8 mouse cellular contexts compared by ENCODE assay signal in the genomic region with DNA sequence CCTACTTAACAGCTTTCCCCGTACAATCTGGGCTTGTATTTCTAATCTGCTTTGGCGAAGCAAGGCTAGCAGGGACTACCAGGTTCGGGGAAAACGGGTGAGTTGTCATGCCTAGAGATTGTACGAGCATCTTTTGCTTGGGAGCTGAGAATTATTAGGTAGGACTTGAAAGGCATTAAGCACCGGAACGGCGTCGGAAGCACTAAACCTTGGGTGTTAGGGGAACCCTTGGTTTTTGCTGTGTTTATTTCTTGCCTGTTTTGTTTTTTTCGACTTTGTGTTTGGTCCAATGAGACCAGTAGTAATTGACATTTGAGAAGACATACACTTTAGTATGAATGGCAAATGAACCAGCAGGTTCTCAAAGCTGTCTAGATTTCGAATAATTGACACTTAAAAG. TPM values are rescaled to one million over a fixed set of nuclear protein-coding genes. Genes with fewer than 3 reads are reported as not detected.
DNase-seq lines count a peak whose midpoint lies in the region; ATAC-seq and TF ChIP-seq lines count a peak whose summit lies in the region.

No protein-coding gene starts in this region.

- peak overlapping the region; percentile 100 for H3K9ac ChIP-seq in embryonic facial prominence, embryonic 14.5 days (ENCODE audit: low read depth, low read length)
- peak overlapping the region; percentile 100 for H3K9ac ChIP-seq in intestine, postnatal 0 days (ENCODE audit: low read depth, low read length)

- H3K36me3 ChIP-seq in embryonic facial prominence, embryonic 14.5 days (ENCODE audit: control insufficient read depth, insufficient read depth, low read length): no peaks in the 10 kb centered on the region
- H3K36me3 ChIP-seq in intestine, postnatal 0 days (ENCODE audit: control insufficient read depth, insufficient read depth): no peaks in the 10 kb centered on the region

- H3K27ac ChIP-seq in embryonic facial prominence, embryonic 14.5 days (replicated peaks; ENCODE audit: low read depth, low read length): peak overlapping the region; percentile 100
- H3K27ac ChIP-seq in intestine, postnatal 0 days (ENCODE audit: low read depth, low read length): peak overlapping the region; percentile 100
- H3K27ac ChIP-seq in olfactory bulb, adult 2 months (ENCODE audit: insufficient read depth, low read depth, low read length): no peak overlapping the region

- peak overlapping the region; percentile 77 for H3K4me2 ChIP-seq in embryonic facial prominence, embryonic 14.5 days (ENCODE audit: low read depth, low read length)
- peak overlapping the region; percentile 79 for H3K4me2 ChIP-seq in intestine, postnatal 0 days (replicated peaks; ENCODE audit: low read depth)

- WGBS in lung, adult 2 months: 1% methylated on average over 11 of the region's 11 CpGs
- 4% methylated on average over 11 of the region's 11 CpGs for WGBS in embryonic facial prominence, embryonic 14.5 days
- 2% methylated on average over 11 of the region's 11 CpGs for whole genome bisulfite sequencing in intestine, postnatal 0 days
- under 1% methylated on average over 11 of the region's 11 CpGs for WGBS in olfactory bulb, adult 2 months

- no peak for TF ChIP-seq CTCF in lung, adult 2 months (IDR thresholded peaks at IDR 0.05; ENCODE audit: insufficient read depth, low read length)
- no peak for TF ChIP-seq CTCF in intestine, postnatal 0 days (IDR thresholded peaks at IDR 0.05; ENCODE audit: low read depth)
- no peak for TF ChIP-seq CTCF in olfactory bulb, adult 2 months (IDR thresholded peaks at IDR 0.05; ENCODE audit: insufficient read depth, low read depth, low read length)

- ATAC-seq in embryonic facial prominence, embryonic 14.5 days (ENCODE audit: low read depth): no peak
- no peak for ATAC-seq in intestine, postnatal 0 days

- TF ChIP-seq POLR2A in lung, adult 2 months (IDR thresholded peaks at IDR 0.05; ENCODE audit: borderline replicate concordance, extremely low read depth, low read depth, low read length): no peak
- TF ChIP-seq POLR2A in olfactory bulb, adult 2 months (IDR thresholded peaks at IDR 0.05; ENCODE audit: insufficient read depth, low read depth, low read length): no peak

- DNase-seq in lung, adult 2 months: no peak
- DNase-seq in lung, postnatal 36 days: no peak
- DNase-seq in embryonic facial prominence, embryonic 14.5 days (ENCODE audit: low spot score): no peak
- no peak for DNase-seq in adrenal gland, postnatal 25 days
- no peak for DNase-seq in layer of hippocampus, adult 11-12 months (ENCODE audit: low spot score)
- DNase-seq in kidney, postnatal 36 days: no peak

- peaks cover 16% of the 10 kb centered on the region for H3K4me1 ChIP-seq in lung, adult 2 months (ENCODE audit: control insufficient read depth, insufficient read depth, low read length)
- peaks cover 41% of the 10 kb centered on the region for H3K4me1 ChIP-seq in embryonic facial prominence, embryonic 14.5 days (ENCODE audit: control insufficient read depth, insufficient read depth, low read length)
- H3K4me1 ChIP-seq in intestine, postnatal 0 days (replicated peaks; ENCODE audit: control insufficient read depth, insufficient read depth, low read length): no peaks in the 10 kb centered on the region; the same call in 1 of the 2 replicates
- no peaks in the 10 kb centered on the region for H3K4me1 ChIP-seq in olfactory bulb, adult 2 months (ENCODE audit: control insufficient read depth, insufficient read depth, low read length)

- no peaks in the 10 kb centered on the region for H3K9me3 ChIP-seq in embryonic facial prominence, embryonic 14.5 days (ENCODE audit: control insufficient read depth, low read length)
- no peaks in the 10 kb centered on the region for H3K9me3 ChIP-seq in intestine, postnatal 0 days (ENCODE audit: control insufficient read depth)

- H3K4me3 ChIP-seq in lung, adult 2 months (replicated peaks; ENCODE audit: extremely low read depth, low read depth, low read length): peak overlapping the region; percentile 75
- peak overlapping the region; percentile 100 for H3K4me3 ChIP-seq in embryonic facial prominence, embryonic 14.5 days (ENCODE audit: low read depth, low read length)
- H3K4me3 ChIP-seq in intestine, postnatal 0 days (ENCODE audit: low read depth, low read length): peak overlapping the region; percentile 99
- peak overlapping the region; percentile 99 for H3K4me3 ChIP-seq in olfactory bulb, adult 2 months (ENCODE audit: insufficient read depth, low read depth, low read length)

- H3K27me3 ChIP-seq in embryonic facial prominence, embryonic 14.5 days (replicated peaks; ENCODE audit: control insufficient read depth, insufficient read depth, low read length): no peaks in the 10 kb centered on the region
- no peaks in the 10 kb centered on the region for H3K27me3 ChIP-seq in intestine, postnatal 0 days (replicated peaks; ENCODE audit: control insufficient read depth, insufficient read depth, low read length)

RNA-seq across cellular contexts. Expression of a gene that starts 1.1 kb away (rescaled TPM):
- 38.0 and 49.9 TPM in 2 replicates for polyA plus RNA-seq in lung, adult 2 months (2012; rRNA removed)
- polyA plus RNA-seq in embryonic facial prominence, embryonic 14.5 days (2014; fragmentation: Nextera tagmentation; extraction: Ambion mirVana): 87.3 and 96.8 TPM in 2 replicates
- 36.2 and 38.3 TPM in 2 replicates for polyA plus RNA-seq in intestine, postnatal 0 days (2015; fragmentation: Nextera tagmentation; extraction: Ambion mirVana)
- not detected in 2 replicates for polyA plus RNA-seq in olfactory bulb, adult 2 months (2012; ENCODE audit: insufficient read depth, insufficient read length, low replicate concordance, missing spikeins)
- total RNA-seq in adrenal gland, postnatal 25 days (2021): 70.9 and 71.7 TPM in 2 replicates

RNA-seq across cellular contexts. Expression of a gene that starts 31.3 kb away (rescaled TPM):
- polyA plus RNA-seq in lung, adult 2 months (2012; rRNA removed): 13.4 and 22.7 TPM in 2 replicates
- 34.3 and 35.4 TPM in 2 replicates for polyA plus RNA-seq in embryonic facial prominence, embryonic 14.5 days (2014; fragmentation: Nextera tagmentation; extraction: Ambion mirVana)
- polyA plus RNA-seq in intestine, postnatal 0 days (2015; fragmentation: Nextera tagmentation; extraction: Ambion mirVana): 27.3 and 27.6 TPM in 2 replicates
- not detected in 2 replicates for polyA plus RNA-seq in olfactory bulb, adult 2 months (2012; ENCODE audit: insufficient read depth, insufficient read length, low replicate concordance, missing spikeins)
- total RNA-seq in adrenal gland, postnatal 25 days (2021): 81.7 and 96.8 TPM in 2 replicates

RNA-seq across cellular contexts. Expression of a gene that starts 36.5 kb away (rescaled TPM):
- 32.4 and 44.6 TPM in 2 replicates for polyA plus RNA-seq in lung, adult 2 months (2012; rRNA removed)
- polyA plus RNA-seq in embryonic facial prominence, embryonic 14.5 days (2014; fragmentation: Nextera tagmentation; extraction: Ambion mirVana): 21.6 and 22.5 TPM in 2 replicates
- 2.3 TPM in 2 replicates for polyA plus RNA-seq in intestine, postnatal 0 days (2015; fragmentation: Nextera tagmentation; extraction: Ambion mirVana)
- polyA plus RNA-seq in olfactory bulb, adult 2 months (2012; ENCODE audit: insufficient read depth, insufficient read length, low replicate concordance, missing spikeins): not detected in 2 replicates
- 44.5 and 46.1 TPM in 2 replicates for total RNA-seq in adrenal gland, postnatal 25 days (2021)

RNA-seq across cellular contexts. Expression of a gene that starts 47.0 kb away (rescaled TPM):
- 24.8 and 45.1 TPM in 2 replicates for polyA plus RNA-seq in lung, adult 2 months (2012; rRNA removed)
- 6.6 and 6.9 TPM in 2 replicates for polyA plus RNA-seq in embryonic facial prominence, embryonic 14.5 days (2014; fragmentation: Nextera tagmentation; extraction: Ambion mirVana)
- 1.3 and 1.7 TPM in 2 replicates for polyA plus RNA-seq in intestine, postnatal 0 days (2015; fragmentation: Nextera tagmentation; extraction: Ambion mirVana)
- not detected in 2 replicates for polyA plus RNA-seq in olfactory bulb, adult 2 months (2012; ENCODE audit: insufficient read depth, insufficient read length, low replicate concordance, missing spikeins)
- total RNA-seq in adrenal gland, postnatal 25 days (2021): 4.3 and 7.2 TPM in 2 replicates

Comparison
In these comparisons a context has a peak if more than half of its experiments do, and no peak if none do; other contexts are left out.
1. RNA of a gene that starts 31.3 kb away (polyA plus RNA-seq): 34.3 to 35.4 TPM in embryonic facial prominence, embryonic 14.5 days, 27.3 to 27.6 TPM in intestine, postnatal 0 days and 13.4 to 22.7 TPM in lung, adult 2 months; not detected in olfactory bulb, adult 2 months; every median in the first group is over 10 times any median in the second.
2. Peak in every context shown above with its lines, with median percentiles within 50 percentile points of each other: H3K4me3 ChIP-seq.